Mouse (Mus musculus) heart, postnatal 0 days (tissue): Measurements from ENCODE around the gene Dysf. TPM values are rescaled to one million over a fixed set of nuclear protein-coding genes. Genes with fewer than 3 reads are reported as not detected.

Experiments used
- ATAC-seq: fragments of 200-750 bp; cut with Nextera tagmentation; 2 replicates; pipeline ENCODE4 v1.8.0; 2017; ENCODE audit warnings: low read depth, moderate number of reproducible peaks, moderate library complexity; ENCODE audit not compliant: insufficient read depth
- DNase-seq: peaks from one replicate; pipeline ENCODE4 v3.0.0-alpha.2; 2016; ENCODE audit warnings: low spot score
- H3K27ac ChIP-seq: fragments of 300-500 bp; sonication (generic); 2 replicates; pipeline ENCODE4 v1.5.1; 2014; ENCODE audit warnings: low read depth, mild to moderate bottlenecking
- H3K27me3 ChIP-seq: fragments of 300-500 bp; sonication (generic); 2 replicates; pipeline ENCODE4 v1.6.1; 2014; ENCODE audit warnings: low read length, mixed read lengths; ENCODE audit not compliant: control insufficient read depth, insufficient read depth
- H3K36me3 ChIP-seq: fragments of 300-500 bp; sonication (generic); replicated peaks from 2 replicates; pipeline ENCODE4 v1.6.1; 2014; ENCODE audit warnings: low read length, mixed read lengths; ENCODE audit not compliant: control insufficient read depth, insufficient read depth
- H3K4me1 ChIP-seq: fragments of 300-500 bp; sonication (generic); 2 replicates; pipeline ENCODE4 v1.6.1; 2014; ENCODE audit warnings: antibody characterized with exemption; ENCODE audit not compliant: control insufficient read depth, insufficient read depth
- H3K4me2 ChIP-seq: fragments of 300-500 bp; sonication (generic); 2 replicates; pipeline ENCODE4 v1.6.1; 2014; ENCODE audit warnings: low read depth, mild to moderate bottlenecking, low read length, moderate library complexity
- H3K4me3 ChIP-seq: fragments of 300-500 bp; sonication (generic); 2 replicates; pipeline ENCODE4 v1.5.1; 2014; ENCODE audit warnings: low read depth, low read length
- H3K9ac ChIP-seq: fragments of 300-500 bp; sonication (generic); replicated peaks from 2 replicates; pipeline ENCODE4 v1.6.1; 2014; ENCODE audit warnings: low read depth, low read length, mixed read lengths
- H3K9me3 ChIP-seq: fragments of 300-500 bp; sonication (generic); replicated peaks from 2 replicates; pipeline ENCODE4 v1.6.1; 2016; ENCODE audit warnings: low read length; ENCODE audit not compliant: control insufficient read depth
- CTCF ChIP-seq: IDR thresholded peaks from 2 replicates; pipeline ENCODE4 v1.5.1; 2016; ENCODE audit warnings: antibody characterized with exemption, control low read depth, low read depth
- EP300 ChIP-seq: IDR thresholded peaks from 2 replicates; pipeline ENCODE4 v1.6.1; 2016; ENCODE audit warnings: antibody characterized with exemption, low read depth
- WGBS: fragments of 180-500 bp; shearing (Covaris S2); extraction: QIAGEN DNeasy Blood & Tissue Kit; methylation state at CpG from one replicate; pipeline ENCODE4 v1.1.7; 2014; 5-methylcytosine and 5-hydroxymethylcytosine counted together
- polyA plus RNA-seq: library from polyadenylated mRNA; unstranded; fragments of >200 nt; fragmentation: Nextera tagmentation; extraction: Ambion mirVana; gene quantifications from 2 replicates; pipeline ENCODE4 v1.2.1, GENCODE M21; 2015
- total RNA-seq: library from RNA; depleted of rRNA; stranded (reverse); fragments of >200 nt; gene quantifications from 2 replicates; pipeline ENCODE4 v1.2.3, GENCODE M21; 2014; ENCODE audit warnings: low replicate concordance; rRNA removed

Dysf gene
- total RNA-seq (20.2 and 21.9 TPM in 2 replicates), polyA plus RNA-seq (14.1 and 15.0 TPM in 2 replicates)

DNA sequence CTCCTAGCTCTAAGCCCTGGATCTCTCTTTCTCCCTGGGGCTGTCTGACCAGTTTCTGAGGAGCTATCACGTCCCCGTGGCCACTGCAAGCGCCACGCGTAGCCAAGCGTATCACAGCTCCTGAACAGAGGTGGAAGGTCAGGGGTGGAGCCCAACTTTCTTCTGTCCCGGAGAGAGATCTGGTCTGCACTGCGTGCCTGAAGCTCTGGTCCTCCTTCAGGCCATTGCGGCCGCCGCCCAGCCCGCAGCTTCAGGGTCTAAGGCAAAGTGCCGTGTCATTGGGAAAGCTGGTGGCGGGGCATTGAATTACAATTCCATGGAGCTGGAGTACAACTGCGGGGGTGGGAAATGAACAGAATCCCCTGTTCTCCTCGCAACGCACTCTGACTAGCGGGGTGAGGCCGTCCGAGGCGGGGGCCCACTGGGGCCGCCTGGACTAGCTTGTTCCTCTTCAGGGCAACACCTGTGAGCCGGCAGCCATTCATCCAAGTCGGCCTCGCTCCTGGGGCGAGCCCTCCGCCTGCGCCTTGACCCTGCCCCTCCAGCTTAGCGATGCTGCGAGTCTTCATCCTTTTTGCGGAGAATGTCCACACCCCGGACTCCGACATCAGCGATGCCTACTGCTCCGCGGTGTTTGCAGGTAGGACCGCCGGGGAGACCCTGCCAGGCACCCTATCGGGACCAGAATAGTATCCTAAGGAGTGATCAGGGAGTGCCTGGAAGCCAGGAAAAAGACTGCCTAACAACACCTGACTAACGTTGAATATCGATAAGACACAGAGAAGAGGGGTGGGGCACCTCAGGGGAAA lies at the start of gene Dysf:
TSS of gene Dysf (plus strand) at position 228 of the 809 bp plus-strand sequence.
- Histone ChIP-seq H3K4me2 (peak within 1 kb of the TSS; percentile 82), H3K9me3 (no peaks in the 10 kb centered on the region), H3K4me1 (peaks cover 34% of the 10 kb centered on the region; the same call in 1 of the 2 replicates), H3K36me3 (no peaks in the 10 kb centered on the region), H3K27me3 (no peaks in the 10 kb centered on the region), H3K4me3 (peak within 1 kb of the TSS; percentile 54), H3K9ac (peak within 1 kb of the TSS; percentile 54), H3K27ac (peak within 1 kb of the TSS; percentile 93)
- ATAC-seq (peak; percentile 43), DNase-seq (peak; percentile 46)
- TF ChIP-seq CTCF = no peak; the same call in 1 of the 2 replicates
- TF ChIP-seq EP300 = no peak
- whole genome bisulfite sequencing = 1% methylated on average over 41 of the region's 41 CpGs

DNA sequence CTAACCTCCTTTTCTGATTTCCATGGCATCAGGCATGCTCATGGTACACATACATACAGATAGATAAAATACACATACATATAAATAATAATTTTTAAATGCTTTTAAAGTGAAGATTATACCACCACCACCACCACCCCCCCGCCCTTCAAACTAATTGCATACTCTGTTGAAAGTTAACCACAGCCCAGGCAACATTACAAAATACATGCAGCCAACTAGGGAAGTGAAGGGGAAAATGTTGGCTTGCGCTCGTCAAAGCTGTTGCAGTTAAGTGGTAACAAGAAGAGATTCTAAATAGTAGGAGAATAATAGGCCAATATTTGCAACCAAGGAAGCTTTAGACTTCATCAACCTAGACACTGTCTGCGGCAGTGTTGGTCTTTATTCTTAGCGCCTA lies 20.7 kb upstream of the Dysf start:
- peaks cover 45% of the 10 kb centered on the region for H3K36me3 ChIP-seq
- WGBS = 92% methylated on average over 5 of the region's 5 CpGs

DNA sequence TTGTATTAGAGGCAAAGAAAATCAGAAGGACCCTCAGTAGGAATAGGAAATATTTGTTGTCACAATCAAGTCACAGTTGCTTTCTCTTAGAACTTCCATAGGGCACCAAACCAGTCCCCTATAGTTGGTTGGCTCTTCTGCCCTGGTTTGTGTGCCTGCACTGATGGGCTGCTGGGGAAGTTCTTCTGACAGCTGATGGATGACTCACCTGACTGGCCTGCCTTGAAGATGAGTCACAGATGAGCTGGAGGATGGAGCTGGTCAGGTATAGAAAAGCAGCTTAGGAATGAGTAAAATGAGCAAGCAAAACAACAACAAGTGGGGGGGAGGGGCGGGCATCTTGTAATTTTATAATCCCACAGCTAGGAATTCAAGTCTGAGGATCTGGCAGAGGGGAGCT lies 5.7 kb upstream of the Dysf start:
- WGBS = 63% methylated on average over 1 of the region's 1 CpGs
- no peak overlapping the region for H3K4me3 ChIP-seq
- H3K9ac ChIP-seq = no peak overlapping the region
- peaks cover 10% of the 10 kb centered on the region; the same call in 1 of the 2 replicates for H3K4me1 ChIP-seq
- H3K27me3 ChIP-seq = no peaks in the 10 kb centered on the region
- H3K36me3 ChIP-seq = peaks cover 15% of the 10 kb centered on the region
- H3K9me3 ChIP-seq = no peaks in the 10 kb centered on the region
- no peak overlapping the region for H3K27ac ChIP-seq
- DNase-seq (no peak), ATAC-seq (no peak)
- no peak overlapping the region for H3K4me2 ChIP-seq
- TF ChIP-seq CTCF = no peak
- no peak for TF ChIP-seq EP300

More for the DNA sequence above, 20.7 kb upstream of the Dysf start:
- no peak overlapping the region for H3K27ac ChIP-seq
- H3K9me3 ChIP-seq = no peaks in the 10 kb centered on the region
- H3K4me1 ChIP-seq = 0 out of 2 replicates have a peak, but pooled peaks cover 5% of the 10 kb centered on the region
- H3K27me3 ChIP-seq = no peaks in the 10 kb centered on the region
- no peak for TF ChIP-seq EP300
- no peak for TF ChIP-seq CTCF
- no peak overlapping the region for H3K4me3 ChIP-seq
- no peak for DNase-seq
- no peak overlapping the region for H3K4me2 ChIP-seq
- no peak for ATAC-seq
- no peak overlapping the region for H3K9ac ChIP-seq

DNA sequence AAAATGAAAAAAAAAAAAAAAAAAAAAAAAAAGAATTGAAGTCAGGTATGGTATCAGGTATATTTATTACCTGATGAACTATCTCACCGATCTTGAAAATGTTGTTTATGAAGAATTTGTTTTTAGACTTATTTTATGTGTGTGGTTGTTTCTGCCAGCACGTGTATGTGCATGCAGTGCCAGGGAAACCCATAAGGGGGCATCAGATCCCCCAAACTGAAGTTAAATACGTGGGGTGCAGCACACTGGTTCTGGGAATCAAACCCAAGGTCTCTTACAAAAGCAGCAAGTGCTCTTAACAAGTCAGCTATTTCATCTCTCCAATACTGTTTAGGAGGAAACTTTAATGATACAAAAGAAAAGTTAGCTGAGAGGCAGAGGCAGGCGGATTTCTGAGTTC lies 4.1 kb upstream of the Dysf start:
- WGBS = 88% methylated on average over 4 of the region's 4 CpGs
- TF ChIP-seq EP300 (no peak), CTCF (no peak; the same call in 1 of the 2 replicates)
- H3K36me3 ChIP-seq = peaks cover 3% of the 10 kb centered on the region; the same call in 1 of the 2 replicates
- no peak for DNase-seq
- no peaks in the 10 kb centered on the region for H3K9me3 ChIP-seq
- no peak overlapping the region for H3K9ac ChIP-seq
- no peak overlapping the region for H3K4me2 ChIP-seq
- ATAC-seq = no peak
- no peaks in the 10 kb centered on the region for H3K27me3 ChIP-seq
- H3K27ac ChIP-seq = no peak overlapping the region
- peaks cover 10% of the 10 kb centered on the region for H3K4me1 ChIP-seq
- no peak overlapping the region for H3K4me3 ChIP-seq

DNA sequence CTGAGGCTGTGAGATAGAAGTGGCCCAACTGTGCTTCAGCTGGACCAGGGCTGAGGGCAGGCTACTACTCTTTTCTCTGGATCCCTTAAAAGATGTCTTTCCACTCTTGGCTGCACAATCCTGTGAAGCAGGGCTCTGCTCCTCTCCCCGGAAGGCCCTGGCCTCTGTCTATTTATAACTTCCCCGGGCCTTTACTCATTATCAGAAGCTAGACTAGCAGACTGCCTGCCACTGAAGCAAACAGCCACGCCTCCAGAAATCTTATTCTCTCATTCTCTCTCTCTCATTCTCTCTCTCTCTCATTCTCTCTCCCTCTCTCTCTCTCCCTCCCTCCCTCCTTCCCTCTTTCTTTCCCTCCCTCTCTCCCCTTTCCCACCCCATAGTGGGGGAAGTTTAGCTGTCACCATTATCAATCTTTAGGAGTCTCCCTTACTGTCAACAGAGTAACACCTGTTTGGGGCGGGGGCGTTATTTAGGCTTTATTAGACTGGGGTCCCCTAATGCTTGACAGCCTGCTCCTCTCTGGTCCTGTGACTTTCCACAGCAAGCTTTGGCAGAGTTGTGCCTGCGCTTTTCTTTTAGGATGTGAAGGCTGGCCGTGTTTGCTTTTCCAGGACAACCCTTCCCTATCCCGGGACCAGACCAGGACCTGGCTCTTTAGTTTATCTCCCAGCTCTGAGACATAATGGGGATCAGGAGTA lies 932 bp downstream of the Dysf start:
- no peaks in the 10 kb centered on the region for H3K27me3 ChIP-seq
- 8% methylated on average over 8 of the region's 8 CpGs for WGBS
- peak overlapping the region; percentile 93 for H3K27ac ChIP-seq
- no peaks in the 10 kb centered on the region for H3K36me3 ChIP-seq
- TF ChIP-seq CTCF (no peak), EP300 (no peak)
- no peaks in the 10 kb centered on the region for H3K9me3 ChIP-seq
- peak overlapping the region; percentile 54 for H3K4me3 ChIP-seq
- H3K4me1 ChIP-seq = peaks cover 35% of the 10 kb centered on the region; the same call in 1 of the 2 replicates
- peak; percentile 86 for DNase-seq
- peak overlapping the region; percentile 82 for H3K4me2 ChIP-seq
- ATAC-seq = peak; percentile 75
- H3K9ac ChIP-seq = peak overlapping the region; percentile 54
